Mouse (Mus musculus) Muller cell, postnatal 12 days (primary cell): Measurements from ENCODE around the gene Ffar3.
"Not testable (repeated sequence)": the region's sequence is repeated elsewhere in the genome, so short reads cannot be mapped to it uniquely, and the experiment has no call there.

Experiments used
- DNase-seq: peaks from one replicate; pipeline ENCODE4 v3.0.0-alpha.2; 2015; ENCODE audit errors: inconsistent ontology term

Ffar3 gene

GRCm38 (mm10) chr7:30844676-30845297, 11.2 kb downstream of the Ffar3 start:
- no peak for DNase-seq

GRCm38 (mm10) chr7:30842092-30842491, 13.9 kb downstream of the Ffar3 start:
- no peak for DNase-seq

GRCm38 (mm10) chr7:30841379-30841778, 14.6 kb downstream of the Ffar3 start:
- no peak for DNase-seq

GRCm38 (mm10) chr7:30840306-30840705, 15.7 kb downstream of the Ffar3 start:
- no peak for DNase-seq

- no peak for DNase-seq
Measured at GRCm38 (mm10) chr7:30837277-30837676, 18.7 kb downstream of the Ffar3 start.

GRCm38 (mm10) chr7:30832684-30833083, 23.3 kb downstream of the Ffar3 start:
- DNase-seq: not testable (repeated sequence)

- DNase-seq: no peak
Measured at GRCm38 (mm10) chr7:30832261-30832660, 23.7 kb downstream of the Ffar3 start.

GRCm38 (mm10) chr7:30829428-30829827, 26.6 kb downstream of the Ffar3 start:
- no peak for DNase-seq

GRCm38 (mm10) chr7:30828871-30829270, 27.1 kb downstream of the Ffar3 start:
- not testable (repeated sequence) for DNase-seq

GRCm38 (mm10) chr7:30826660-30827059, 29.3 kb downstream of the Ffar3 start:
- no peak for DNase-seq

- no peak for DNase-seq
Measured at GRCm38 (mm10) chr7:30824306-30824705, 31.7 kb downstream of the Ffar3 start.

GRCm38 (mm10) chr7:30823675-30824074, 32.3 kb downstream of the Ffar3 start, which contains the start of gene Ffar2:
TSS of gene Ffar2 (minus strand) at chr7:30823775.
- no peak for DNase-seq

- no peak for DNase-seq
Measured at GRCm38 (mm10) chr7:30821532-30821931, 34.4 kb downstream of the Ffar3 start.

GRCm38 (mm10) chr7:30820854-30821445, 35.0 kb downstream of the Ffar3 start:
- DNase-seq: no peak

GRCm38 (mm10) chr7:30820131-30820530, 35.8 kb downstream of the Ffar3 start:
- DNase-seq: no peak

GRCm38 (mm10) chr7:30812291-30812807, 43.6 kb downstream of the Ffar3 start:
- DNase-seq: no peak

- DNase-seq: no peak
Measured at GRCm38 (mm10) chr7:30811757-30812290, 44.2 kb downstream of the Ffar3 start.

GRCm38 (mm10) chr7:30810319-30810718, 45.7 kb downstream of the Ffar3 start:
- DNase-seq: no peak

GRCm38 (mm10) chr7:30805924-30806323, 50.1 kb downstream of the Ffar3 start:
- DNase-seq: no peak
